Mouse (Mus musculus): Measurements from ENCODE around the gene Gadd45b. TPM values are rescaled to one million over a fixed set of nuclear protein-coding genes. Genes with fewer than 3 reads are reported as not detected.

The Gadd45b gene
- polyA plus RNA-seq, 1 experiment from 2014 or later: 62.2 TPM

DNA sequence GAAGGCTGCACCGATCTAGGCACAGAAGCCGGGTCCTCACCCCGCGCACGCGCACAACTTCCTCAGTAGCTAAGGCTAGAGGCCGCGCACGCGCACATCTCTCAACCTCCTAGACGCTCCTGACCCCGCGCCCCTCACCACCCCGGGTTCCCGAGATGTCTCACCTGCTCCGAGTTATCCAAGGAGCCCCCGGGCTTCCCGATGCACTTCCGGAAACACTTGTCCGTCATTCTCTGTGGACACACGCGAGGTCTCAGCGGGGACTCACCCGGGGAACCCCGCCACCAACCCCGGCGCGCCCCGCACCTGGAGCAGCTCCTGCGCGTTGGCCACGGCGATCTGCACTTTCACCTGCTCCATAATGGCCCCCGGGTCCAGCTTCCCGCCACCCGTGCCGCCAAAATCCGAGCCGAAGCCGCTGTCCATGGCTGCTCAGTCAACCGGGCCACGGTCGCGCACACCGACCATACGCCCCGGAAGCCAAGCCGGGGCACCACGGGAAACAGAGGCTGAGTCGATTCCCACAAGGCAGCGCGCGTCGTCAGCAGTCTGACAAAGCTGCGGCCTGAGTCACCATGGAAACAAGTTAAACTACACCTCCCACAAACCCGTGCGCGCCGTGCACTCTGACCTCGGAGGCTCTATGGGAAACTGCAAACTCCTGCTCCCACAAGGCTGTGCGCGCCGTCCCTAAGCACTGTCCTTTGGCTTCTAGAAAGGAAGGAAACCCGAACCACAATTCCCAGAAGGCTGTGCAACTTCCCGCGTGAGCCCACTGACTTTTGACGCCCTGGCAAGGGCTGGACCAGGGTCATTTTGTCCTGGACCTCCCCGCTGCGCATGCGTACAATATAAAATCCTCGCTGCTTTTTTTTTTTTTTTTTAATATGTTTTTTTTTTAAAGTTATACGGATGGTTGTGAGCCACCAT is 29.3 kb upstream of the Gadd45b start, which contains the start of gene Timm13:
Gene Timm13, minus strand, starts transcription at position 652 of the 930 bp plus-strand sequence.
- Histone ChIP-seq H3K9ac (ENCODE audit: low read length) (peak within 1 kb of the TSS; percentile 79), H3K27ac (replicated peaks) (peak within 1 kb of the TSS; percentile 63), H3K4me2 (replicated peaks; ENCODE audit: low read depth) (peak within 1 kb of the TSS; percentile 83), H3K9me3 (ENCODE audit: control insufficient read depth, low read length) (no peaks in the 10 kb centered on the region), H3K4me1 (replicated peaks; ENCODE audit: control insufficient read depth, insufficient read depth) (peaks cover 3% of the 10 kb centered on the region), H3K4me3 (ENCODE audit: low read depth, low read length) (peak within 1 kb of the TSS; percentile 95), H3K27me3 (ENCODE audit: control insufficient read depth, insufficient read depth, low read length) (no peaks in the 10 kb centered on the region), H3K36me3 (ENCODE audit: control insufficient read depth, insufficient read depth, low read length) (peaks cover 17% of the 10 kb centered on the region)
- no peak for TF ChIP-seq CTCF (IDR thresholded peaks at IDR 0.05; ENCODE audit: low read depth)
- peak; percentile 70 for TF ChIP-seq EP300 (optimal IDR thresholded peaks at IDR 0.05)
- ATAC-seq (ENCODE audit: low FRiP score, low TSS enrichment) (peak; percentile 96), DNase-seq (ENCODE audit: low spot score) (peak; percentile 98)
- under 1% methylated on average over 72 of the region's 72 CpGs for WGBS

DNA sequence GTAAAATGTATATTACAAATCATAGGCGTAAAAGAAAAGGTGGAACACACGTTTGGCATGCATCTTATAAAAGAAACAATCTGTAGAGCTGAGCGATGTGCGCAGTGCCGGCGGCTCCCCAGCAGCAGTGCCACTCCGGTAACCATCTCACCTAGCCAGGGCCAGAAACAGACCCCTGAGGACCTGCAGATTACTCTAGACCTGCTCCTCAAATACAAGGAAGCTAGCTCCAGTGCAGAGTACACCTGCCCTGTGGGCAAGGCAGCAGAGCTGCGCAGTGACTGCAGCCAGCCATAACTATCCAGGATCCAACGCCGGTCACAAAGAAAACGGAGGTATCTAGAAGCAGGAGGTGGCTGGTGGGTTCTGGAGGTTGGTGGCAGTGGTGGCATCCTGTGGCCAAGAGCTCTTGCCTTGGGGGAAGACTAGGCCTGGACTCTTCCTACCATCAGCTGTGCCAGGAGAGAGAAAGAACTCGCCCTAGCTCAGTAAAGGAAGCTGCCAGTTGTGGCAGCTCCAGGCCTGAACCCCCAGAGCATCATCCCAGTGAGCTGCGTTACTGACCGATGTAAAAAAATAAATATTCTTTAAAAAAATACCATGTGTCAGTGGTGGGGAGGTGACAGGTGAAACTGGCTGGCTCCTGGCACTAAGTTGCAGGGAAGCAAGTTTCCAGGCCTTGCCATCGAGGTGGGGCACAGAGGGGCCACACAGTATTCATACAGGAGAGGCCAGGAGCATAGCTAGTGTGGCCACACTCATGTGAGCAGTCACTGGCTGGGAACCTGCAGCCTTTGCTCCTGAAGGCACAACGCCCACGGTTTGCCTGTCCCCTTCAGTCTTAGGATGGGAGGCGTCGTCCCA is 28.2 kb upstream of the Gadd45b start:
- H3K27ac ChIP-seq (replicated peaks): peak overlapping the region; percentile 56
- H3K4me1 ChIP-seq (replicated peaks; ENCODE audit: control insufficient read depth, insufficient read depth): peaks cover 3% of the 10 kb centered on the region
- peak overlapping the region; percentile 45; the same call in 1 of the 2 replicates for H3K9ac ChIP-seq (ENCODE audit: low read length)
- DNase-seq (ENCODE audit: low spot score) (no peak), ATAC-seq (ENCODE audit: low FRiP score, low TSS enrichment) (no peak)
- H3K4me3 ChIP-seq (ENCODE audit: low read depth, low read length): no peak overlapping the region
- H3K36me3 ChIP-seq (ENCODE audit: control insufficient read depth, insufficient read depth, low read length): peaks cover 24% of the 10 kb centered on the region
- no peaks in the 10 kb centered on the region for H3K9me3 ChIP-seq (ENCODE audit: control insufficient read depth, low read length)
- H3K4me2 ChIP-seq (replicated peaks; ENCODE audit: low read depth): peak overlapping the region; percentile 34; the same call in 1 of the 2 replicates
- 85% methylated on average over 19 of the region's 19 CpGs for WGBS
- TF ChIP-seq EP300 (optimal IDR thresholded peaks at IDR 0.05) (no peak), CTCF (IDR thresholded peaks at IDR 0.05; ENCODE audit: low read depth) (no peak)
- H3K27me3 ChIP-seq (ENCODE audit: control insufficient read depth, insufficient read depth, low read length): no peaks in the 10 kb centered on the region

DNA sequence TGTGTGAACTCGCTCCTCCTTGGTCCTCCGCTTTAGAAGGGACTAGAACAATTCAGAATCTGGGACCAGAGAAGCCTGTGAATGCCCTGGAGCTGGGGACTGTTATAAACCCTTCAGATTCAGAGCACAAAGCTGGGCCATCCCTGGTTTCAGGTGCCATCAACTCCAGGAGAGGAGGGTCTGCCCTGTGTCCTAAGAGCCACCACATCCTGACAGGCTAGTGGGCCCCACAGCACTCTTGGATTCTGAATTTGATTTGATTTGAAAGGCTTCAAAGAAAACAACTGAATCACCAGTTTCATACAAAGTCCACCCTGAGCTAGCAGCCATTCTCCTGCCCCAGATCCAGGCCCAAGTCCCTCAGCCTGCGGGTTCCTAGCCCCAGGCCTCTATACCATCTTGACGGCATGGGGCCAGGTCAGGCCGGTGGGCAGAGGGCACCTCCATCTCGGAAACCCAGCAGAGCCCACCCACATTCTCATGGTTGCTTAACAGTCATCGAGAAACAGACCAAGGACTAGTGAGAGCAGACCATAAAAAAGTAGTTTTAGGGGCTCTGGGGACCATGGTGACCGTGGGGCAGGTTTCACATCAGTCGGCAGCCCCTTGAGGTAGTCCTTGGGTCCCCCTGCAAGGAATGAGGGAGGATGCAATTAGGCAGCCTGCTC is 27.5 kb upstream of the Gadd45b start:
- no peaks in the 10 kb centered on the region for H3K9me3 ChIP-seq (ENCODE audit: control insufficient read depth, low read length)
- DNase-seq (ENCODE audit: low spot score): no peak
- peaks cover 24% of the 10 kb centered on the region for H3K36me3 ChIP-seq (ENCODE audit: control insufficient read depth, insufficient read depth, low read length)
- no peak overlapping the region for H3K4me2 ChIP-seq (replicated peaks; ENCODE audit: low read depth)
- ATAC-seq (ENCODE audit: low FRiP score, low TSS enrichment): no peak
- TF ChIP-seq CTCF (IDR thresholded peaks at IDR 0.05; ENCODE audit: low read depth) (no peak), EP300 (optimal IDR thresholded peaks at IDR 0.05) (no peak)
- peaks cover 3% of the 10 kb centered on the region for H3K4me1 ChIP-seq (replicated peaks; ENCODE audit: control insufficient read depth, insufficient read depth)
- WGBS: 87% methylated on average over 9 of the region's 9 CpGs
- no peak overlapping the region for H3K9ac ChIP-seq (ENCODE audit: low read length)
- H3K27me3 ChIP-seq (ENCODE audit: control insufficient read depth, insufficient read depth, low read length): no peaks in the 10 kb centered on the region
- no peak overlapping the region for H3K4me3 ChIP-seq (ENCODE audit: low read depth, low read length)
- H3K27ac ChIP-seq (replicated peaks): no peak overlapping the region

DNA sequence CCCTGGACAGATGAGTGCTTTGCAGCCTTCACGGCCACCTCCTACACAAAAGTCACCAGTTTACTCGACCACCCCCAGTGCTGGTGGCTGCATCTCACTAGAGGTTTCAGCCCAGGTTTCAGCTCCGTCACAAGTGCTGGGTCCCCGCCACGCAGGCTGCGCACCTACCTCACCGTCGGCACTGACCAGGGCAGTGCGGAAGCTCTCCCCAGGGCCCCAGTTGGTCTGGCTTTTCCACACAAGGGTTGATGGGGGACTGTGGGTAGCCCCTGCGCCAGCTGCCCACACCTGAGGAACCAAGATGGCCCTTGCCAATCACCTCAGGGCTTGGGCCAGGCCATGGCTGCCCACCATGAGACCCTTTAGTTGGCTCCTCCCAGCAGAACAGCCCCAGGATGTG is 26.6 kb upstream of the Gadd45b start:
- peaks cover 26% of the 10 kb centered on the region for H3K36me3 ChIP-seq (ENCODE audit: control insufficient read depth, insufficient read depth, low read length)
- TF ChIP-seq CTCF (IDR thresholded peaks at IDR 0.05; ENCODE audit: low read depth): no peak
- no peak for TF ChIP-seq EP300 (optimal IDR thresholded peaks at IDR 0.05)
- H3K27ac ChIP-seq (replicated peaks): no peak overlapping the region

DNA sequence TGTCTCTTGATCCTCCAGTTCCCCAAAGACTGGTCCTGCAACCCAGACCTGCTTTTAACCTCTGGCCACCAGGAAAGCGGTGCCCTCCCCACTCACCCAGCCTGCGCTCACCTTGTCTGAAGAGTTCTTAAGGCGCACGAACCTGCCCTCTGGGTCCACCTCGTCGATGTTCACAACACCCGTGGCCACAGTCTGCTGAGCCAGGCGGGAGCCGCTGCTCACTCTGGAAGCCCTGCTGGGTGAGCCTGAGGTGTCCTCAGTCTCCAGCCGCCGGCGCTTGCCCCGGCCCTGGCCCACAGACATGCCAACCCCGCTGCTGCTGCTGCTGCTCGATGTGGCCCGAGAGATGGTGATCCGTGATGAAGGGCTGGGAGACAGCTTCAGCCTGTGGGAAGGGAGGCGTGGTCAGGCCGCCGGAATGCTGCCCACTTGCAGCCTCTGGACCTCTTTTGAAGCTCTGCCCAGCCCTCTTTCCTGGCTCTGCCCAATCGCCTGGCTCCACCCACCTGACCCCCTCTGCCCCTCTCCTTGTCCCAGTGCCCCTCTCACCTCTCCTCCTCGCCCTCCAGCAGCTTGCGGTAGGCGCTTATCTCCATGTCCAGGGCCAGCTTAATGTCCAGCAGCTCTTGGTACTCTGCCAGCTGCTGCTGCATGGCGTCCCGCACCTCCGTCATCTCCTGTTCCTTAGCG is 25.7 kb upstream of the Gadd45b start:
- WGBS: 84% methylated on average over 27 of the region's 28 CpGs
- peaks cover 3% of the 10 kb centered on the region for H3K4me1 ChIP-seq (replicated peaks; ENCODE audit: control insufficient read depth, insufficient read depth)

More for the DNA sequence above, 26.6 kb upstream of the Gadd45b start:
- H3K9ac ChIP-seq (ENCODE audit: low read length): no peak overlapping the region
- H3K4me2 ChIP-seq (replicated peaks; ENCODE audit: low read depth): no peak overlapping the region
- H3K9me3 ChIP-seq (ENCODE audit: control insufficient read depth, low read length): no peaks in the 10 kb centered on the region
- no peaks in the 10 kb centered on the region for H3K27me3 ChIP-seq (ENCODE audit: control insufficient read depth, insufficient read depth, low read length)
- H3K4me3 ChIP-seq (ENCODE audit: low read depth, low read length): no peak overlapping the region
- DNase-seq (ENCODE audit: low spot score): no peak
- no peak for ATAC-seq (ENCODE audit: low FRiP score, low TSS enrichment)
- peaks cover 3% of the 10 kb centered on the region for H3K4me1 ChIP-seq (replicated peaks; ENCODE audit: control insufficient read depth, insufficient read depth)
- WGBS: 88% methylated on average over 10 of the region's 10 CpGs

More for the DNA sequence above, 25.7 kb upstream of the Gadd45b start:
- no peak overlapping the region for H3K4me3 ChIP-seq (ENCODE audit: low read depth, low read length)
- H3K27me3 ChIP-seq (ENCODE audit: control insufficient read depth, insufficient read depth, low read length): no peaks in the 10 kb centered on the region
- H3K27ac ChIP-seq (replicated peaks): no peak overlapping the region
- DNase-seq (ENCODE audit: low spot score) (no peak), ATAC-seq (ENCODE audit: low FRiP score, low TSS enrichment) (no peak)
- H3K9ac ChIP-seq (ENCODE audit: low read length): no peak overlapping the region
- H3K36me3 ChIP-seq (ENCODE audit: control insufficient read depth, insufficient read depth, low read length): peaks cover 26% of the 10 kb centered on the region
- no peaks in the 10 kb centered on the region for H3K9me3 ChIP-seq (ENCODE audit: control insufficient read depth, low read length)
- no peak overlapping the region for H3K4me2 ChIP-seq (replicated peaks; ENCODE audit: low read depth)
- TF ChIP-seq EP300 (optimal IDR thresholded peaks at IDR 0.05): peak; percentile 51
- no peak for TF ChIP-seq CTCF (IDR thresholded peaks at IDR 0.05; ENCODE audit: low read depth)

Measured in stomach, postnatal 0 days (tissue).